Mouse (Mus musculus): ENCODE data around the gene Fbxl19.

DNA sequence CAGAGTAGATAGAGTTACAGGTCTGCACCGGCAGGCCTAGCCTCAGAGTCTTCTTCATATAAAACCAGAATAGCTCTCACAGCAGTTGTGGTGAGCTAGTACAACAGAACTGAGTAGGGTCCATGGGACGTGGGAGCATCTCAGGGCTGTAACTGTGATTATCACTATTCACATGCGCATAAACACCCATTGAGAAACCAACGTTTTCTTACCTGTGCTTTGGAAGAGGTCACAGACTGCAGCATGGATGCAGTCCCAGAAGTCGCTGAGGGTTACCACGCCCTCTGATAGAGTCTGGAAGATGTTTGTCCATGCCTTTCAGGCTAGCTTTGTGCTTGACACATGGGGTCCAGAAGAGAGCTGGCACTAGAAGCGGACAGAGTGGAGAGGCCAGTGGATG, 9.4 kb downstream of the Fbxl19 start:
- TF ChIP-seq CTCF (IDR thresholded peaks at IDR 0.05; ENCODE audit: extremely low read depth, insufficient read depth, insufficient read length, insufficient replicate concordance), result no peak
- no peak for TF ChIP-seq POLR2A (IDR thresholded peaks at IDR 0.05; ENCODE audit: low read depth, low read length)

Measured in spleen, adult 2 months (tissue).